Mouse (Mus musculus) lung, adult 18-20 months (tissue): ENCODE results near the gene Irak4.
A peak's percentile ranks its signal among the peaks of the same experiment; 100 is the strongest.

Experiments used
- DNase-seq, 2 experiments: peaks; one replicate each; pipeline ENCODE4 v3.0.0; 2022; ENCODE audit warnings: mixed read lengths in 2 of 2

The Irak4 gene

GRCm38 (mm10) chr15:94564909-94565308 lies 21.5 kb downstream of the Irak4 start:
- no peak for DNase-seq

- DNase-seq, result no peak
Observed at GRCm38 (mm10) chr15:94565854-94566253, 22.4 kb downstream of the Irak4 start.

- DNase-seq, result no peak
Observed at GRCm38 (mm10) chr15:94568496-94569182, 25.2 kb downstream of the Irak4 start.

GRCm38 (mm10) chr15:94571501-94571900 lies 28.1 kb downstream of the Irak4 start:
- no peak for DNase-seq

- no peak for DNase-seq
Observed at GRCm38 (mm10) chr15:94572746-94573145, 29.3 kb downstream of the Irak4 start.

GRCm38 (mm10) chr15:94574566-94575268 lies 31.3 kb downstream of the Irak4 start:
- no peak for DNase-seq

GRCm38 (mm10) chr15:94582000-94582593 lies 38.7 kb downstream of the Irak4 start:
- no peak for DNase-seq

GRCm38 (mm10) chr15:94583153-94583552 lies 39.7 kb downstream of the Irak4 start:
- no peak for DNase-seq

GRCm38 (mm10) chr15:94584738-94585137 lies 41.3 kb downstream of the Irak4 start:
- no peak for DNase-seq

- DNase-seq, result no peak
Observed at GRCm38 (mm10) chr15:94587826-94588715, 44.6 kb downstream of the Irak4 start.

GRCm38 (mm10) chr15:94589219-94590075 lies 46.0 kb downstream of the Irak4 start, which contains the start of gene Twf1:
Gene Twf1 (minus strand): TSS chr15:94589889.
- DNase-seq, result peak; percentile 97 to 98

- DNase-seq, result no peak
Observed at GRCm38 (mm10) chr15:94590083-94590482, 46.6 kb downstream of the Irak4 start.

- no peak for DNase-seq
Observed at GRCm38 (mm10) chr15:94591356-94591755, 47.9 kb downstream of the Irak4 start.

- no peak for DNase-seq
Observed at GRCm38 (mm10) chr15:94593586-94593985, 50.1 kb downstream of the Irak4 start.

- no peak for DNase-seq
Observed at GRCm38 (mm10) chr15:94600145-94600707, 56.8 kb downstream of the Irak4 start.

- peak; percentile 29 to 48 for DNase-seq
Observed at GRCm38 (mm10) chr15:94601339-94601738, 57.9 kb downstream of the Irak4 start.

- DNase-seq, result no peak
Observed at GRCm38 (mm10) chr15:94602441-94602840, 59.0 kb downstream of the Irak4 start.

GRCm38 (mm10) chr15:94607768-94608167 lies 64.3 kb downstream of the Irak4 start:
- no peak for DNase-seq

- DNase-seq, result no peak
Observed at GRCm38 (mm10) chr15:94616036-94616435, 72.6 kb downstream of the Irak4 start.

GRCm38 (mm10) chr15:94620909-94621308 lies 77.5 kb downstream of the Irak4 start:
- no peak for DNase-seq

- no peak for DNase-seq
Observed at GRCm38 (mm10) chr15:94628463-94628829, 85.0 kb downstream of the Irak4 start.
